Mouse (Mus musculus) midbrain, embryonic 11.5 days (tissue): ENCODE results near the gene Map4k5. TPM values are rescaled to one million over a fixed set of nuclear protein-coding genes. Genes with fewer than 3 reads are reported as not detected.

Experiments used
- ATAC-seq: fragments of 200-750 bp; cut with Nextera tagmentation; 2 replicates; pipeline ENCODE4 v1.8.0; 2017; ENCODE audit warnings: moderate TSS enrichment, moderate library complexity; ENCODE audit not compliant: low FRiP score
- DNase-seq: peaks from one replicate; pipeline ENCODE4 v3.0.0; 2015; ENCODE audit warnings: low spot score; ENCODE audit errors: missing footprints
- H3K27ac ChIP-seq: fragments of 300-500 bp; sonication (generic); 2 replicates; pipeline ENCODE4 v1.5.1; 2014; ENCODE audit warnings: low read depth, low read length
- H3K27me3 ChIP-seq: fragments of 300-500 bp; sonication (generic); 2 replicates; pipeline ENCODE4 v1.6.1; 2014; ENCODE audit warnings: mild to moderate bottlenecking, low read length, moderate library complexity, mixed read lengths; ENCODE audit not compliant: control insufficient read depth, insufficient read depth
- H3K36me3 ChIP-seq: fragments of 300-500 bp; sonication (generic); 2 replicates; pipeline ENCODE4 v1.6.1; 2014; ENCODE audit warnings: mild to moderate bottlenecking, low read length, moderate library complexity, mixed read lengths; ENCODE audit not compliant: control insufficient read depth, insufficient read depth
- H3K4me1 ChIP-seq: fragments of 300-500 bp; sonication (generic); 2 replicates; pipeline ENCODE4 v1.6.1; 2014; ENCODE audit warnings: low read length; ENCODE audit not compliant: control insufficient read depth, insufficient read depth
- H3K4me2 ChIP-seq: fragments of 300-500 bp; sonication (generic); 2 replicates; pipeline ENCODE4 v1.6.1; 2014; ENCODE audit warnings: mild to moderate bottlenecking, moderate library complexity
- H3K4me3 ChIP-seq: fragments of 300-500 bp; sonication (generic); 2 replicates; pipeline ENCODE4 v1.5.1; 2014; ENCODE audit warnings: low read depth, low read length
- H3K9ac ChIP-seq: fragments of 300-500 bp; sonication (generic); 2 replicates; pipeline ENCODE4 v1.6.1; 2014; ENCODE audit warnings: low read length
- H3K9me3 ChIP-seq: fragments of 300-500 bp; sonication (generic); 2 replicates; pipeline ENCODE4 v1.6.1; 2016; ENCODE audit warnings: low read length; ENCODE audit not compliant: control insufficient read depth
- WGBS: fragments of 180-500 bp; shearing (Covaris S2); extraction: QIAGEN DNeasy Blood & Tissue Kit; methylation state at CpG from one replicate; pipeline ENCODE4 v1.1.7; 2014; 5-methylcytosine and 5-hydroxymethylcytosine counted together
- polyA plus RNA-seq: library from polyadenylated mRNA; unstranded; fragments of >200 nt; fragmentation: Nextera tagmentation; extraction: Ambion mirVana; gene quantifications from 2 replicates; pipeline ENCODE4 v1.2.1, GENCODE M21; 2014

The Map4k5 gene
- 27.7 and 32.8 TPM in 2 replicates for polyA plus RNA-seq

GRCm38 (mm10) chr12:69892371-69893251 is at the start of gene Map4k5, which contains the start of gene Atl1:
Gene Map4k5, minus strand, starts transcription at chr12:69893200.
Gene Atl1, plus strand, starts transcription at chr12:69892614.
- no peaks in the 10 kb centered on the region for H3K27me3 ChIP-seq
- H3K36me3 ChIP-seq = no peaks in the 10 kb centered on the region
- H3K4me2 ChIP-seq = peak within 1 kb of the TSS; percentile 59
- ATAC-seq (peak; percentile 97), DNase-seq (peak; percentile 98)
- H3K9ac ChIP-seq = peak within 1 kb of the TSS; percentile 96
- peaks cover 20% of the 10 kb centered on the region for H3K4me1 ChIP-seq
- WGBS = under 1% methylated on average over 114 of the region's 118 CpGs
- H3K4me3 ChIP-seq = peak within 1 kb of the TSS; percentile 89
- H3K27ac ChIP-seq = peak within 1 kb of the TSS; percentile 82
- H3K9me3 ChIP-seq = no peaks in the 10 kb centered on the region

GRCm38 (mm10) chr12:69941655-69942329 is 48.8 kb upstream of the Map4k5 start:
- no peak for ATAC-seq
- H3K4me3 ChIP-seq = no peak overlapping the region

GRCm38 (mm10) chr12:69939291-69939690 is 46.3 kb upstream of the Map4k5 start:
- no peak overlapping the region for H3K27ac ChIP-seq
- ATAC-seq = no peak
- no peak overlapping the region for H3K4me2 ChIP-seq
- no peak overlapping the region for H3K4me3 ChIP-seq
- DNase-seq = no peak
- H3K27me3 ChIP-seq = no peaks in the 10 kb centered on the region
- H3K36me3 ChIP-seq = peaks cover 5% of the 10 kb centered on the region; the same call in 1 of the 2 replicates
- H3K9me3 ChIP-seq = 0 out of 2 replicates have a peak, but pooled peaks cover 3% of the 10 kb centered on the region
- 0 out of 2 replicates have a peak, but pooled peaks cover 3% of the 10 kb centered on the region for H3K4me1 ChIP-seq
- no peak overlapping the region for H3K9ac ChIP-seq
- 51% methylated on average over 2 of the region's 2 CpGs for WGBS

More at GRCm38 (mm10) chr12:69941655-69942329, 48.8 kb upstream of the Map4k5 start:
- Histone ChIP-seq H3K36me3 (peaks cover 5% of the 10 kb centered on the region; the same call in 1 of the 2 replicates), H3K27ac (no peak overlapping the region), H3K27me3 (no peaks in the 10 kb centered on the region), H3K9ac (no peak overlapping the region), H3K9me3 (0 out of 2 replicates have a peak, but pooled peaks cover 3% of the 10 kb centered on the region), H3K4me1 (0 out of 2 replicates have a peak, but pooled peaks cover 3% of the 10 kb centered on the region), H3K4me2 (no peak overlapping the region)
- DNase-seq = no peak
- WGBS = 46% methylated on average over 1 of the region's 1 CpGs

GRCm38 (mm10) chr12:69937731-69938130 is 44.7 kb upstream of the Map4k5 start:
- ATAC-seq (no peak), DNase-seq (no peak)
- Histone ChIP-seq H3K9me3 (0 out of 2 replicates have a peak, but pooled peaks cover 3% of the 10 kb centered on the region), H3K27ac (no peak overlapping the region), H3K4me3 (no peak overlapping the region), H3K9ac (no peak overlapping the region), H3K4me1 (0 out of 2 replicates have a peak, but pooled peaks cover 3% of the 10 kb centered on the region), H3K4me2 (no peak overlapping the region), H3K27me3 (no peaks in the 10 kb centered on the region), H3K36me3 (peaks cover 5% of the 10 kb centered on the region; the same call in 1 of the 2 replicates)
- WGBS = 55% methylated on average over 5 of the region's 5 CpGs

GRCm38 (mm10) chr12:69926716-69927115 is 33.7 kb upstream of the Map4k5 start:
- H3K9me3 ChIP-seq = no peaks in the 10 kb centered on the region
- no peak overlapping the region for H3K4me2 ChIP-seq
- no peak overlapping the region for H3K27ac ChIP-seq
- no peaks in the 10 kb centered on the region for H3K27me3 ChIP-seq
- no peak for DNase-seq
- no peaks in the 10 kb centered on the region for H3K36me3 ChIP-seq
- H3K4me1 ChIP-seq = no peaks in the 10 kb centered on the region
- H3K9ac ChIP-seq = no peak overlapping the region
- WGBS = 56% methylated on average over 7 of the region's 7 CpGs
- no peak overlapping the region for H3K4me3 ChIP-seq
- no peak for ATAC-seq

- Histone ChIP-seq H3K27ac (no peak overlapping the region), H3K9ac (no peak overlapping the region), H3K36me3 (no peaks in the 10 kb centered on the region), H3K27me3 (no peaks in the 10 kb centered on the region), H3K4me2 (no peak overlapping the region), H3K9me3 (no peaks in the 10 kb centered on the region), H3K4me3 (no peak overlapping the region), H3K4me1 (no peaks in the 10 kb centered on the region)
- ATAC-seq (no peak), DNase-seq (no peak)
- whole genome bisulfite sequencing = 14% methylated on average over 5 of the region's 5 CpGs
Measured at GRCm38 (mm10) chr12:69924012-69924411, 31.0 kb upstream of the Map4k5 start.

GRCm38 (mm10) chr12:69923603-69924002 is 30.6 kb upstream of the Map4k5 start:
- DNase-seq = no peak
- no peak overlapping the region for H3K4me3 ChIP-seq

GRCm38 (mm10) chr12:69923128-69923527 is 30.1 kb upstream of the Map4k5 start:
- DNase-seq (no peak), ATAC-seq (no peak)
- Histone ChIP-seq H3K4me3 (no peak overlapping the region), H3K9ac (no peak overlapping the region), H3K27me3 (no peaks in the 10 kb centered on the region), H3K4me2 (no peak overlapping the region), H3K27ac (no peak overlapping the region), H3K4me1 (no peaks in the 10 kb centered on the region), H3K9me3 (no peaks in the 10 kb centered on the region), H3K36me3 (no peaks in the 10 kb centered on the region)
- 85% methylated on average over 3 of the region's 3 CpGs for WGBS

More at GRCm38 (mm10) chr12:69923603-69924002, 30.6 kb upstream of the Map4k5 start:
- ATAC-seq = no peak
- 67% methylated on average over 3 of the region's 3 CpGs for WGBS
- Histone ChIP-seq H3K27ac (no peak overlapping the region), H3K27me3 (no peaks in the 10 kb centered on the region), H3K36me3 (no peaks in the 10 kb centered on the region), H3K4me2 (no peak overlapping the region), H3K4me1 (no peaks in the 10 kb centered on the region), H3K9ac (no peak overlapping the region), H3K9me3 (no peaks in the 10 kb centered on the region)
